Mouse (Mus musculus): ENCODE results near the gene Dst.

DNA sequence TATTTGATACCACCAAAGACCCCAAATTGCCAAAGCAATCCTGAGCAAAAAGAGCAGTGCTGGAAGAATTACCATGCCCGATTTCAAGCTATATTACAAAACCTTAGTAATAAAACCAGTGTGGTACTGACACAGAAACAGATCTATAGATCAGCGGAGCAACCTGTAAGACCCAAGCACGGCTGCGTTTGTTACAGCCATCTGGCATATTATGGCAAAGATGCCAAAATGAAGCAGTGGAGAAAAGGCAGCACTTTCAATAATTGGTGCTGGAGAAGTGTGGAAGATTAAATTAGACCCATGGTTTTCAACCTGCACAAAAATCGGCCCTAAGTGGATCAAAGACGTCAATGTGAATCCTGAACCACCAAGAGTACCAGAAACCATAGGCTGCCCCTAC is 47.6 kb downstream of the Dst start:
- TF ChIP-seq POLR2A (IDR thresholded peaks at IDR 0.05; ENCODE audit: borderline replicate concordance, control insufficient read depth, low read depth, low read length), result no peak
- TF ChIP-seq CTCF (IDR thresholded peaks at IDR 0.05; ENCODE audit: control insufficient read depth, insufficient read depth, low read length), result no peak
